In genomic region chr1:36131766-36132165, GRCm38 (mm10) we compare ENCODE assay signal across 1 mouse cellular context.
TF ChIP-seq lines count a peak whose summit lies in the region.

No protein-coding gene starts in this region.

TF ChIP-seq in MEL, 35 proteins besides CTCF, POLR2A, EP300 and RAD21 (continued from another document):
- TF ChIP-seq MEF2A (IDR thresholded peaks at IDR 0.05; ENCODE audit: extremely low read depth, insufficient replicate concordance, low read depth, low read length, poor library complexity, severe bottlenecking) = no peak
- peak; percentile 62; the same call in 1 of the 2 replicates for TF ChIP-seq HCFC1 (IDR thresholded peaks at IDR 0.05; ENCODE audit: low read depth, low read length)
- no peak for TF ChIP-seq E2F4 (IDR thresholded peaks at IDR 0.05; ENCODE audit: borderline replicate concordance, low read depth, low read length)
